Mouse (Mus musculus) adrenal gland (tissue): ENCODE results near the gene Brsk2.

Experiments used
- intact Hi-C: fragments of 180-260 bp; cut with DNase I; formaldehyde crosslinking; loops from one replicate; pipeline ENCODE4 v1.15.1; 2025

The Brsk2 gene

GRCm38 (mm10) chr7:141955565-141956173, 6.1 kb downstream of the Brsk2 start:
- intact Hi-C loops = no loop called here

- intact Hi-C loops = no loop called here
Observed at GRCm38 (mm10) chr7:141956174-141956566, 6.6 kb downstream of the Brsk2 start.

- intact Hi-C loops = no loop called here
Observed at GRCm38 (mm10) chr7:141957524-141958051, 8.0 kb downstream of the Brsk2 start.

- intact Hi-C loops = no loop called here
Observed at GRCm38 (mm10) chr7:141958211-141958610, 8.7 kb downstream of the Brsk2 start.

- intact Hi-C loops = no loop called here
Observed at GRCm38 (mm10) chr7:141959133-141959532, 9.6 kb downstream of the Brsk2 start.

GRCm38 (mm10) chr7:141960926-141961325, 11.4 kb downstream of the Brsk2 start:
- intact Hi-C loops = no loop called here

- intact Hi-C loops = no loop called here
Observed at GRCm38 (mm10) chr7:141961491-141961890, 11.9 kb downstream of the Brsk2 start.

GRCm38 (mm10) chr7:141962521-141962920, 13.0 kb downstream of the Brsk2 start:
- intact Hi-C loops = no loop called here

- intact Hi-C loops = no loop called here
Observed at GRCm38 (mm10) chr7:141966281-141966680, 16.7 kb downstream of the Brsk2 start.

- intact Hi-C loops = no loop called here
Observed at GRCm38 (mm10) chr7:141972831-141973619, 23.5 kb downstream of the Brsk2 start.

- intact Hi-C loops = no loop called here
Observed at GRCm38 (mm10) chr7:141978003-141978402, 28.5 kb downstream of the Brsk2 start.

- intact Hi-C loops = no loop called here
Observed at GRCm38 (mm10) chr7:141979247-141979646, 29.7 kb downstream of the Brsk2 start.

GRCm38 (mm10) chr7:141981237-141981636, 31.7 kb downstream of the Brsk2 start:
- intact Hi-C loops = no loop called here

GRCm38 (mm10) chr7:141988314-141988806, 38.8 kb downstream of the Brsk2 start:
- intact Hi-C loops = no loop called here

- intact Hi-C loops = no loop called here
Observed at GRCm38 (mm10) chr7:141991183-141991582, 41.6 kb downstream of the Brsk2 start.

GRCm38 (mm10) chr7:141994121-141994520, 44.6 kb downstream of the Brsk2 start:
- intact Hi-C loops = no loop called here

- intact Hi-C loops = no loop called here
Observed at GRCm38 (mm10) chr7:142000661-142001060, 51.1 kb downstream of the Brsk2 start.

GRCm38 (mm10) chr7:142001597-142002340, 52.2 kb downstream of the Brsk2 start:
- intact Hi-C loops = no loop called here

- intact Hi-C loops = loop anchor here (2.0 to 5.0 kb wide), 2 partner anchors 41 to 80 kb away; no protein-coding TSS in a partner anchor
Observed at GRCm38 (mm10) chr7:142016562-142016961, 67.0 kb downstream of the Brsk2 start.

GRCm38 (mm10) chr7:142019699-142020098, 70.1 kb downstream of the Brsk2 start:
- intact Hi-C loops = loop anchor here (5.0 kb wide), 1 partner anchor 38 kb away; no protein-coding TSS in a partner anchor

GRCm38 (mm10) chr7:142020827-142021226, 71.3 kb downstream of the Brsk2 start:
- intact Hi-C loops = no loop called here

- intact Hi-C loops = no loop called here
Observed at GRCm38 (mm10) chr7:142025196-142025595, 75.6 kb downstream of the Brsk2 start.
